Mouse (Mus musculus): ENCODE measurements around the gene Gpn2. TPM values are rescaled to one million over a fixed set of nuclear protein-coding genes. Genes with fewer than 3 reads are reported as not detected.

The Gpn2 gene
- polyA plus RNA-seq, 1 experiment from 2014 or later = 12.7 TPM

GRCm38 (mm10) chr4:133631769-133632411 lies 47.7 kb downstream of the Gpn2 start:
- Histone ChIP-seq H3K9me3 (replicated peaks; ENCODE audit: control insufficient read depth, low read length) (no peaks in the 10 kb centered on the region), H3K4me3 (ENCODE audit: low read length) (peak overlapping the region; percentile 83)
- no peak for ATAC-seq (replicated peaks; ENCODE audit: extremely low read depth, insufficient read depth, low FRiP score)

DNA sequence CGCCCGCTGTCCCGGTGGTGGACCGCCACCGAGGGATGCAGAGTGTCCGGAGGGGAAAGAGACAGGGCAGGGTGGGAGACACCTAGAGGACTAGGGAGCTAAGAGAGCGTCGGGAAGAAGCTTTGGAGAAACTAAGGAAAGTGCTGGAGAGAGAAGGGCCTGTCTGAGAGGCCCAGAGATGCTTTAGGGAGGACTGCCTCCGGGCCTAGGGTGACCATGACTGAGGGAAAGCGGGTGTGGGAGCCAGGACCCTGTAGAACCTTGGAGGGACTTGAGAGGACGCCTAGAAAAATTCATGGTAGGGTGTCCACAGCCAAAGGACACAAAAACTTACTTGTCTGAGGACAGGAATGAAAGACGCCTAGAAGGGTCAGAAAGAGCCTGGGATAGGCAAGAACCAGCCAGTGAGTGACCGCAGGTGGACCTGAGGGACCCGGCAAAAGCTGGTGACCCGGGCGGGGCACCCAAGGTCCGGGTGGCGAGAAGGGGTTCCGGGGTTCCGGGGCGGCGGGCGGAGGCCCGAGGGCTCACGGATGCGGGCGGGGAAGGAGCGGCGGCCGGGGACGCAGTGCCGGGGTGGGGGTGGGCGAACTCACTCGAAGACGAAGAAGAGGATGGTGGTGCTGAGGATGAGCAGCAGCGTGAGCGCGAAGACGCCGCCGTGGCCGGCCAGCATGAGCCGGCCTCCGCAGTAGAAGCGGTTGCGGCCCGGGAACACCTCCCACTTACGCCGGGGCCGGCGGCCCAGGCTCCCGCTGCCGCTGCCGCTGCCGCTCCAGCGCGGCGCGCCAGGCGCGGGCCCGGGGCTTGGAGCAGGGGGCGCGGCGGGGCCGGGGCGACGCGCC lies 48.5 kb downstream of the Gpn2 start:
- peak; percentile 73 for ATAC-seq (replicated peaks; ENCODE audit: extremely low read depth, insufficient read depth, low FRiP score)
- Histone ChIP-seq H3K4me2 (ENCODE audit: low read depth, low read length) (peak overlapping the region; percentile 95), H3K4me1 (ENCODE audit: control insufficient read depth, insufficient read depth, low read length) (peaks cover 24% of the 10 kb centered on the region), H3K9me3 (replicated peaks; ENCODE audit: control insufficient read depth, low read length) (no peaks in the 10 kb centered on the region), H3K27me3 (ENCODE audit: control insufficient read depth, insufficient read depth, low read length) (no peaks in the 10 kb centered on the region), H3K9ac (ENCODE audit: low read length) (peak overlapping the region; percentile 89), H3K36me3 (ENCODE audit: control insufficient read depth, insufficient read depth) (no peaks in the 10 kb centered on the region), H3K4me3 (ENCODE audit: low read length) (peak overlapping the region; percentile 83), H3K27ac (ENCODE audit: low read length) (peak overlapping the region; percentile 62)
- WGBS = 3% methylated on average over 59 of the region's 69 CpGs

More at GRCm38 (mm10) chr4:133631769-133632411, 47.7 kb downstream of the Gpn2 start:
- 43% methylated on average over 9 of the region's 9 CpGs for WGBS
- Histone ChIP-seq H3K4me1 (ENCODE audit: control insufficient read depth, insufficient read depth, low read length) (peaks cover 24% of the 10 kb centered on the region), H3K4me2 (ENCODE audit: low read depth, low read length) (peak overlapping the region; percentile 95), H3K27ac (ENCODE audit: low read length) (no peak overlapping the region; the same call in 1 of the 2 replicates), H3K9ac (ENCODE audit: low read length) (peak overlapping the region; percentile 89), H3K36me3 (ENCODE audit: control insufficient read depth, insufficient read depth) (no peaks in the 10 kb centered on the region), H3K27me3 (ENCODE audit: control insufficient read depth, insufficient read depth, low read length) (no peaks in the 10 kb centered on the region)

GRCm38 (mm10) chr4:133633332-133634042 lies 49.3 kb downstream of the Gpn2 start:
- peak overlapping the region; percentile 95 for H3K4me2 ChIP-seq (ENCODE audit: low read depth, low read length)
- H3K9ac ChIP-seq (ENCODE audit: low read length) = peak overlapping the region; percentile 89
- H3K9me3 ChIP-seq (replicated peaks; ENCODE audit: control insufficient read depth, low read length) = no peaks in the 10 kb centered on the region
- peak overlapping the region; percentile 62 for H3K27ac ChIP-seq (ENCODE audit: low read length)
- WGBS = 13% methylated on average over 26 of the region's 47 CpGs
- no peaks in the 10 kb centered on the region for H3K27me3 ChIP-seq (ENCODE audit: control insufficient read depth, insufficient read depth, low read length)
- H3K4me3 ChIP-seq (ENCODE audit: low read length) = peak overlapping the region; percentile 83
- peaks cover 24% of the 10 kb centered on the region for H3K4me1 ChIP-seq (ENCODE audit: control insufficient read depth, insufficient read depth, low read length)
- no peaks in the 10 kb centered on the region for H3K36me3 ChIP-seq (ENCODE audit: control insufficient read depth, insufficient read depth)
- peak; percentile 81 for ATAC-seq (replicated peaks; ENCODE audit: extremely low read depth, insufficient read depth, low FRiP score)

- Histone ChIP-seq H3K36me3 (ENCODE audit: control insufficient read depth, insufficient read depth) (no peaks in the 10 kb centered on the region), H3K4me1 (ENCODE audit: control insufficient read depth, insufficient read depth, low read length) (peaks cover 24% of the 10 kb centered on the region), H3K27ac (ENCODE audit: low read length) (no peak overlapping the region), H3K9me3 (replicated peaks; ENCODE audit: control insufficient read depth, low read length) (no peaks in the 10 kb centered on the region), H3K4me2 (ENCODE audit: low read depth, low read length) (no peak overlapping the region), H3K4me3 (ENCODE audit: low read length) (no peak overlapping the region), H3K9ac (ENCODE audit: low read length) (no peak overlapping the region), H3K27me3 (ENCODE audit: control insufficient read depth, insufficient read depth, low read length) (no peaks in the 10 kb centered on the region)
- WGBS = 74% methylated on average over 5 of the region's 5 CpGs
- no peak for ATAC-seq (replicated peaks; ENCODE audit: extremely low read depth, insufficient read depth, low FRiP score)
These were observed 49.9 kb downstream of the Gpn2 start for GRCm38 (mm10) chr4:133634043-133634410.

Small RNA genes lying within 50 kb of the gene (microRNA-seq; reads per million reads assigned to microRNA genes)
- gene Gm23158 = not detected

Other genes starting within 250 kb of the Gpn2 start
- 13.5 and 13.7 TPM in 2 replicates for gene Wdtc1, start 230.9 kb upstream of the Gpn2 start, polyA plus RNA-seq (2015; fragmentation: Nextera tagmentation; extraction: Ambion mirVana)
- gene Slc9a1, start 214.7 kb upstream of the Gpn2 start, polyA plus RNA-seq (2015; fragmentation: Nextera tagmentation; extraction: Ambion mirVana) = 7.2 and 8.1 TPM in 2 replicates
- gene Tent5b, start 104.2 kb upstream of the Gpn2 start, polyA plus RNA-seq (2015; fragmentation: Nextera tagmentation; extraction: Ambion mirVana) = 1.0 and 1.3 TPM in 2 replicates
- 0.64 and 1.5 TPM in 2 replicates for gene Trnp1, start 85.8 kb upstream of the Gpn2 start, polyA plus RNA-seq (2015; fragmentation: Nextera tagmentation; extraction: Ambion mirVana)
- 3.1 and 4.5 TPM in 2 replicates for gene Kdf1, start 65.4 kb upstream of the Gpn2 start, polyA plus RNA-seq (2015; fragmentation: Nextera tagmentation; extraction: Ambion mirVana)
- 209 and 234 TPM in 2 replicates for gene Nudc, start 38.4 kb upstream of the Gpn2 start, polyA plus RNA-seq (2015; fragmentation: Nextera tagmentation; extraction: Ambion mirVana)
- gene Nr0b2, start 31.0 kb upstream of the Gpn2 start, polyA plus RNA-seq (2015; fragmentation: Nextera tagmentation; extraction: Ambion mirVana) = 20.1 and 22.3 TPM in 2 replicates
- gene Gpatch3, start 9.6 kb upstream of the Gpn2 start, polyA plus RNA-seq (2015; fragmentation: Nextera tagmentation; extraction: Ambion mirVana) = 4.6 and 4.7 TPM in 2 replicates
- gene Sfn, start 17.8 kb downstream of the Gpn2 start, polyA plus RNA-seq (2015; fragmentation: Nextera tagmentation; extraction: Ambion mirVana) = 11.2 and 20.6 TPM in 2 replicates
- gene Zdhhc18, start 65.8 kb downstream of the Gpn2 start, polyA plus RNA-seq (2015; fragmentation: Nextera tagmentation; extraction: Ambion mirVana) = 1.8 and 2.2 TPM in 2 replicates
- gene Pigv, start 88.3 kb downstream of the Gpn2 start, polyA plus RNA-seq (2015; fragmentation: Nextera tagmentation; extraction: Ambion mirVana) = 13.9 and 16.7 TPM in 2 replicates
- 18.8 and 20.0 TPM in 2 replicates for gene Arid1a, start 172.4 kb downstream of the Gpn2 start, polyA plus RNA-seq (2015; fragmentation: Nextera tagmentation; extraction: Ambion mirVana)

Data from heart, embryonic 16.5 days (tissue).